Mouse (Mus musculus) urinary bladder, postnatal 4 days (tissue): ENCODE data around the gene S100a1.

Experiments used
- DNase-seq, 2 experiments: peaks; one replicate each; pipeline ENCODE4 v3.0.0; 2021 to 2022; ENCODE audit warnings: low spot score in 2 of 2

Gene S100a1

DNA sequence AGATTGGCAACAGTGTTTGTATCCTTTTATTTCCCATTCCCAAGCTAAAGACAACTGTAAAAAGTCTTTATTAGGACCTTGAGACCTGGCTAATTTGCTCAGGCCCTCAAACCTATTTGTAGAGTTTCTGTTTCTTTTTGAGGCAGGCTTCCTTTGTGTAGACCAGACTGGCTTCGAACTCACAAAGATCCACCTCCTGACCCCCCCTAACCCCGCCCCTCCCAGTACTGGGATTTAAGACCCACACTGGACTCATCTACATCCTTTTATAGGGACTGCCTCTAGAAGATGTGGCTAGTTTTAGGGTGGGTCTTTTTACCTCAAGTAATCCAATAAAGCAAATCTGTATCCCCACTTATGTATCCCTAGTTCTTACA, 4.5 kb downstream of the S100a1 start:
- DNase-seq, result no peak

DNA sequence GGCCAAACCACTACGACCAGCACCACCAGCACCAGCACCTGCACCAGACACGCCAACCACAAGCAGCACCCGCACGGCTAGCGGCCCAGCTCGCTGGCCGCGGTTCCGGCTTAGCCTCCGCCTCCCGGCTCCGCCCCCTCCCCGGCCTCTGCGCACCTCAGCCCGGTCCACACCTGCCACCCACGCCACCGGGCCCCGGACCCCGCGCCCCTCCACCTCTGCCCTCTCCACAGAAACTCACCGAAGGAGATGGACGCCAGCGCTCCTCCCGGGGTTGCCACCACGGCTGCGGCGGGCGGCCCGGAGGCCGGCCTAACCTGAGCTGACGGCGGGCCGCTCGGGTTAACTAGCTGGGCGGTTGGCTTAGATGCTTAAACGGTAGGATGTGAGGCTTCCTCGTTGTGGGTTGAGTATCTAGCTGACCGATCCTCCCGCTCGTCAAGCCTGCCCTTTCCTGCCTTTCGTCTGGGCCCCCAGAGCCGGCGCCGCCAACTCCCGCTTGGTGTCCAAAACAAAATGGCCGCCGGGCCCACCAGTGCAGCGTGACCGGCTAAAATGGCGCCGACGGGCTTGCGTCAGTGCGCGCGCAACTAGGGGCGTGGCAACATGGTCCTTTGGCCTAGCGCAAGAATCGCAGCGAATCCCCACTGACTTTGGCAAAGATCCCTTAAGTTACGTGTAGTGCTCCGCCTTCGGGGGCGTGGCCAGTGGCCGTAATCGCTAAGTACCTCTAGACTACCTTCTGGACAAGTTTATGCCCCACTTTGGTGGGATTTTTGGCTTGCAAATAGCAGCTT, 5.0 kb downstream of the S100a1 start, which contains the start of gene Chtop:
Gene Chtop, minus strand, starts transcription at position 549 of the 797 bp plus-strand sequence.
- DNase-seq, result peak; percentile 99 to 100

DNA sequence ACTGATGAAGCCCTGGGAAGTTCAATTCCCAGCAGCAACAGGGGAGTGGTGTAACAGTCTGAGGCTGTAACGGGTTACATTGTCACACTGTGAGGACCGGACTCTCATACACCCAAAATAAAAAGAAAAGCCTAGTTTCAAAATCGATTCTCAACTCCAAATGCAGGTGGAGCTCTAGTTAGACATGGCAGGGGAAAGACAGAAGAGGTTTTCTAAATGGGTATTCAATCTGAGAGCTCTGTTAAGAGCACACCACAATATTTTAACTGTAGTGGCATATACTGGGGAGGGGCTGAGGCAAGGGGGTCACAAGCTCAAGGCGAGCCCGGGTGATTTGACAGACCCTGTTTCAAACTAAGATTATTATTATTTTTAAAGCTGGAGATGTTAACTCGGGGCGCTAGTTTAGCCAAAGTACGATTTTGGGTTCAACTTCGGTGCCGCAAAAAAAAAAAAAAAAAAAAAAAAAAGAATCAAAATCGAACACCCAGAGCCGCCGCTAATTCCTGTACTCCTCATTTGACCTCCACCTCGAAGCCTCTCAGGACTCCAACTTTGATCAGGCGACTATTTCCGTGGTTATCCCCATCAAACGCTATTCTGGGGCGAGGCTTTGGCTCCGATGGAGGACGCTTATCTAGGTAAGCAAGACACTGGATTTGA, 5.8 kb downstream of the S100a1 start:
- DNase-seq, result no peak

DNA sequence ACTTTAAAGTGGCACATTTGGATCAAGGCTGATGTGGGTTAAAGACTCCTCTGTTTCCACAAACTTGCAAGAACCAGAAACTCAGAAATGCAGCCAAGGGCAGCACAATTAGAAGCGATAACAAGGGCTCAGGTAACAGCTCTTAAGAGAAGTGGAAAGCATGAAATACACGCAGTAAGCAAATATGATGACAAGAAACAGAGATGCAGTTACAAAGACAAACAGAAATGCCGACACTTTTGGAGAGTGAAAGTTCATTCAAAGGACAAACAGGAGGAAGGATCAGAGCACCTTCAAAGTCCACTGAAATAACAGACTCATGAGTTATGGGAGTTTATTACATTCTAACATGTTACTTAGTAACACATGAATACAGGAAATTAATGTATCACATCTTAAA, 7.8 kb downstream of the S100a1 start:
- no peak for DNase-seq

DNA sequence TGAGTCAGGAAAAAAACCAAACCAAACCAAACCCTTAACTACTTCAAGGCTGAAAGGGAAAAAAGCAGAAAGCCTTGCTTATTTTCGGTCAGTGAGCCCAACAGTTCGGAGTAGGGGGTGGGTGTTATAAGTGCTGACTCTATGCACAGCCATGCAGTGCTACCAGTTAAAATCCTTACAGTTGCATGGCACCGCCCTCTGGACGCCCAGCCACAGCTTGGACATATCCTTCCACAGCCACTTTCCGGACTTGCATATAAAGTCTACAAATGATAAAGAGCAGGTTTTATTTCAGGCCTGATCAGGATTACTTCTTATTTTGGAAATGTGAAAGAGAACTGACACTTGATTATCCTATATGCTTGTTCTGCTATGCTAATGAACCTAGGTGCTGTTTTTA, 9.0 kb downstream of the S100a1 start:
- DNase-seq, result no peak

DNA sequence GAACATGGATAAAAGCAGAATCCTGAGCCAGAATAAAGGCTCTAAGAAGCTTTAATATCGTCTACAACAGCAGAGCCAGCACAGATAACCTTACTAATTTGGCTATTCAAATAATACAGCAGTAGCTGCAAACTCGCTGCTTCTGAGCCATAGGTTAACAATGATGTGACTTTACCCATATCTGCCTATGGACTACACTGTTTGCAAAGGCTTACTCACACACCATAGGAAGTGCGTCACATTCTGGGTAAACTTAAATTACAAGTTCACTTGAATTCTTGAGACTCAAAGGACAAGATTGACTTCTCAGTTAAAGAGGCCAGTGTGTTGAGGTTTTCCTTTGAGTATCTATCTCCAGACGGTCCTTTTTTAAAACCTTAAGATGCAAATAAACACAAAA, 10.7 kb downstream of the S100a1 start:
- no peak for DNase-seq

DNA sequence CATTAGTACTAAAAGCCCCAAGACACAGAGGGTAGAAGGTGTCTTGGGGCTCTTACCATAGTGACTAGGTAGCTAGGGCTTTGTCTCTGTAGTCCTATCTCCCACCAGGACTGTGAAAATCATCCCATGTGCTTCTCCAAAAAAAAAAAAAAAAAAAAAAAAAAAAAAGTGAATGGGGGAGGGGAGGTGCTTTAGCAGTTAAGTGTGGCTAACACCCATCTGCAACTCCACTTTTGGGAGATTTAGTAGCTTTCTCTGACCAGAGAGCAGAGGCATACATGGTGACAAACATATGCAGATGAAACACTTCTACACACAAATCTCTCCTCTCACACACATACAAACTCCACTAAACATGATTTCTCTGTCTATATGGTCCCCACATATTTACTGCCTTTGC, 16.6 kb downstream of the S100a1 start:
- DNase-seq, result no peak

DNA sequence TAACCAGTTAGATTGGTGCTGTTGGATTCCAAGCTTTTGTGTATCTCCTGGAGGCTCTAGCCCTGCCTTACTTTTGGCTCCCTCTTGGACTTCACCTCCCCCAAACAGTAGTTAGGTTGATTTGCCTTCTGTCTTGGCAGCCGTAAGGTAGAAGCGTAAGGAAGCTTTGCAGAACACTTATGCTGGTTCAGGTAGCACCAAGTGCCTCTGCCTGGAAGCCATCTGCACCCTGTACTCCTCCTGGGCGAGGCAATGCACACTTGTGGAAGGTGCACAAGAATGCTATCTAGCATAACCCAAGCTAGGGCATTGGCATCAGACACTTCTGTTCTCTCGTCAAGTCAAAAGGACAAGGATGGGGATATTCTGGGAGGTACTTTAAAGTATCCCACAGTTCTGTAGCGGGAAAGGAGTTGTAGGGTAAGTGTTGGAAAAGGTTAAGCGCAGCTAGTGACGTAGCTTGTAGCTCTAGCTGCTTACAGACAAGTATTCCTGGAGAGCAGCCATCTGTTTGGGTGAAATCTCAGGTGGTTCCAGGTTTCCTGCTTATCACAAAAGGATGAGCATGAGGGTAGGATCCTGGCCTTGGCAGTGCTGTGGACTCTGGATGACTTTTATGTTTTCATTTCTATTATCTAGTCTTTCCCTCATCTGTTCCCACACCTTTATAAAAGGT, 18.2 kb downstream of the S100a1 start:
- DNase-seq, result no peak

DNA sequence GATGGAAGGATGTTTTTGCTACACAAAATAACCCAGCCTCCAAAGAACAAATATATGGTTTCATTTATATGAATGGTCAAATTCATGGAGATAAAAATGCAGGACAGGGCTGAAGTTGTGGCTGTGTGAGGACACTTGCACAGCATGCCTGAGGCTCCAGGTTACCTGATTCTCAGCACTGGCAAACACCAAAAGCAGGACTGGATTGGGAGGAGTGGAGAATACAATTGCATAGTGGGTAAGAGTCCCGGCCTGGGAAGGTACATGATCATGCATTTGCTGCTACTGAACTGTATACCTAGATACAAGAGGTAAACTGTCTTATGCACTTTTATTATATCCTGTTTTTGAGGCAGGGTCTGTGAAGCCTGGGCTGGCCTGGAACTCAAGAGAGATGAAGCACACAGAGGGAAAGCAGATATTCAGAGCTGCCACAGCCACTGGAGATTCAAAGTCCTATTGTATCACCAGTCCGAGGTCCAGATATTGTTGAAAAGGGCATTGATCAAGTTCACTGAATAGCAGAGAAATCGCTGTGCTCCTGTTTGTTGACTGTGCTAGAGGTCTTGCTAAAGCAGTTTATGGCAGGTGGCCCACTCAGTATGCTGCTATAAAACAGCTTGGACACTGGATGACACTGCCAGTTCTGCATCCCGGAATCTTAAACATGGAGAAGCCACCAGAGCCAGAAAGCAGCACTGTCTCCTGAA, 20.2 kb downstream of the S100a1 start:
- no peak for DNase-seq

DNA sequence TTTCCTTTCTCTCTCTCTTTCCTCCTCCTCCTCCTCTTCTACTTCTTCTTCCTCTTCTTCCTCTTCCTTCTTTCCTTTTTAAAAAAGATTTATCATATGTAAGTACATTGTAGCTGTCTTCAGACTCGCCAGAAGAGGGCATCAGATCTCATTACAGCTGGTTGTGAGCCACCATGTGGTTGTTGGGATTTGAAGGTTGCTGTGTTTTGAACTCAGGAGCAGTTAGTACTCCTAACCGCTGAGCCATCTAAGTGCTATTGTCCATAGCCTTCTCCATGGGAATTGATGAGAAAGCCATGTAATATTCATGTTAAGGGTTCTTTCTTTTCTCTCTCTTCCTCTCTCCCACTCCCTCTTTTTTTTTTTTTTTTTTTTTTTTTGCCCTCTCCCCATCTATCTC, 22.8 kb downstream of the S100a1 start:
- no peak for DNase-seq

DNA sequence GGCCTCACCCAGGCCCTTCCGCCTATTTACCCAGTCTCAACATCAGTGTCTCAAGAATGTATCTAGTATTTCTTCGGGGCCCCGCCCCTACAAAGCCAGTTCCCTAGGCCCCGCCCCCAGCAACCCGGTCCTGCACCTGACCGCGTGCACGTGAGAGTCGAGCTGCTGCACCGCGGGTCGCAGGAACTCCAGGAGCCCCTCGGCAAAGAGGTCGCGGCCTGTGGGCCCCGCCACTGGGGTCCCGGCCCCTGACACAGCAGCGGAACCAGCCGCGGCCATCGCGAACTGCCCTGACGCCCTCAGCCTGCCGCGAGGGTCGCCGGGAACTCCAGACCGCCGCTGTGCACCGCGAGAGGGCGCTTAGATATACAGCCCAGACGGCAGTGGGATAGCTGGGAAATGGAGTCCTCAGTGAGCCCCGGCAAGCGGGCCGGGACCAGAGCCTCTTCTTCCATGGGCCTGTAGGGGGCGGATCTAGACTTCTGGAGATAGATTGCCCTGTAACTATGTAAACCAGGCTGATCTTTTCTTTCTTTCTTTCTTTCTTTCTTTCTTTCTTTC, 23.4 kb downstream of the S100a1 start, which contains the start of gene Snapin:
Gene Snapin, minus strand, starts transcription at position 338 of the 561 bp plus-strand sequence.
- peak; percentile 95 to 96 for DNase-seq

DNA sequence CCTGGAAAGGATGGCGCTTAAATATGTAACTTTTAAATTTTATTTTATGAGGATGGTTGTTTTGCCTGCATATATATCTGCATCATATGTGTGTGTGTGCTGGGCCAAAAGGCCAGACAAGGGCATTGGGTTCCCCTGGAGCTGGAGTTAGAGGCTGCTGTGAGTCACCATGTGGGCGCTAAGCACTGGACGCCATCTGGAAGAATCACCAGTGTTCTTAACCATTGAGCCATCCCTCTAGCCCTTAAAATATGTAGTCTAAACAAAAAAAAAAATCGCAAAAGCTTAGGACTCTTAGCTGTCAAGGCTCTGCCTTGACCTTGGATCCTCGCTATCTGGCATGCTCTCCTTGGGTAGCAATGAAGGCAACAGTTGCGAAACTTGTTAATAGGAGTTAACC, 25.6 kb downstream of the S100a1 start:
- DNase-seq, result no peak

DNA sequence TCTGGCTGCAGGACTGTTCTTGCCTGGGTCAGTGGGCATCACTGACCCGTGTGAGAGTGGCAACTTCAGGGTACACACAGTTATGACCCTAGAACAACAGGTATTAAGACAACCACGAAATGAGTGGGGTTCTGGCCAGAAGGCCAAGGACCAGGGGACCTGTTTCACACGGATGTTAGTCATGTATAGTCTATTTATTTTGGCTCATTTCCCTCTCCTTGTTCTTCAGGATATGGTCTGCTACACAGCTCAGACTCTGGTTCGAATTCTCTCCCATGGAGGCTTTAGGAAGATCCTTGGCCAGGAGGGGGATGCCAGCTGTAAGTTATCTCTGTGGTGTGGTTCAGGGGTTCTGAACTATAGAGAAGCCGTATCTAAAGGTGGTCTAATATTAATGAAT, 27.2 kb downstream of the S100a1 start:
- no peak for DNase-seq

DNA sequence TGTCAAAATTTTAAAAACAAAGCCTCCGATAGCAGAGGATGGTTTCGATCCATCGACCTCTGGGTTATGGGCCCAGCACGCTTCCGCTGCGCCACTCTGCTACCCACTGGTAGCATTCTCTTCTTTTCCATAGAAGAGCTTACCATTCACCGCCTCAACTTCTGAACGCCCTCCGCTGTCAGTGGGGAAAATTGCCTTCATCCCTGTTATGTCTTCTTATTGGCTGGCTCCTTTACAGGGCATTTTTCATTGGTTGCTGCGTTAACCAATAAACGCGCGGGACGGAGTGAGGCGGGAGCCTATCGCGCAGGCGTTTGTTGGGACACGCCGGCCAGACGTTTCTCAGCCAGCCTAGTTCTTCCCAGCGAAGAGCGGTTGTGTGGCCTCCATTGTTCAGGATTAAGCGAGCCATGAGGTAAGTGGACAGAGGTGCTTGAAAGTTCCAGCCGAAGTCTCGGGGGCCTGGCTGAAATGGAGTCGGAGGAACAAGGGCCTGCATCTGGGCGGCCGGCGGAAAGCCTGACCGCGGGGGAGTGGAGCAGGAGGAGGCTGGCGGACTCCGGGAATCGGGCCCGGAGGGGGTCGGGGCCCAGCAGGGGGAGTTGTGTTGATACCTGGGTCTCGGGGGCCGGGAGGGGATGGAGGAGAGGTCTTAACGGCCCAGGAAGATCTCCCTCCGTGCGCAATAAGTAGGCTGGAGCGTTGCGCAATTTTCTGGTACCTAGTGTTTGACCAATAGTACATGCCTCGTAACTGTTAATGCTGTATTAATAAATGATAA, 38.2 kb downstream of the S100a1 start, which contains the start of gene Ilf2:
Gene Ilf2, plus strand, starts transcription at position 296 of the 781 bp plus-strand sequence.
- peak; percentile 94 for DNase-seq

DNA sequence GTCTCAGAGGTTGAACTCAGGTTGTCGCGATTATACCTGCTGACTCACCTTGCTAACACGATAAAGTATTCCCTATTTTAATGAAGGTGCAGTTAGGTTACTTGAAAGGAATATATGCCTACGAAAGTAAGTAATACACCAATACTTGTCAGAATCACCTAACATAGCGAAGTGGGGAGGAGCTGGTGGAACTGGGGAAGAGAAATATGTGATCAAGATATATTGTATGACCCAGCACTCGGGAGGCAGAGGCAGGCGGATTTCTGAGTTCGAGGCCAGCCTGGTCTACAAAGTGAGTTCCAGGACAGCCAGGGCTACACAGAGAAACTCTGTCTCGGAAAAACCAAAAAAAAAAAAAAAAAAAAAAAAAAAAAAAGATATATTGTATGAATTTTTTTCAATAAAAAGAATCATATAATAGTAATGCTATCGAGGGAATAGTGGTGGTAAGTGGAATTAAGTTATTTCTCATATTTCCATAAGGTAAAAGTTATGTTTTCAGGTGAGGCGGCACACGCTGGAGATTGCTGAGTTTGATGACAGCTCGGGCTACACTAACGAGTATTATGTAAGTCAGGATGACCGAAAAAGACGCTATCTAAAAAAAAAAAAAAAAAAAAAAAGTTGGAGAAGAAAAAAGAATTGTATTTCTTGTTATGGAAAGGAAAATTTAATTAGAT, 38.9 kb downstream of the S100a1 start:
- no peak for DNase-seq

DNA sequence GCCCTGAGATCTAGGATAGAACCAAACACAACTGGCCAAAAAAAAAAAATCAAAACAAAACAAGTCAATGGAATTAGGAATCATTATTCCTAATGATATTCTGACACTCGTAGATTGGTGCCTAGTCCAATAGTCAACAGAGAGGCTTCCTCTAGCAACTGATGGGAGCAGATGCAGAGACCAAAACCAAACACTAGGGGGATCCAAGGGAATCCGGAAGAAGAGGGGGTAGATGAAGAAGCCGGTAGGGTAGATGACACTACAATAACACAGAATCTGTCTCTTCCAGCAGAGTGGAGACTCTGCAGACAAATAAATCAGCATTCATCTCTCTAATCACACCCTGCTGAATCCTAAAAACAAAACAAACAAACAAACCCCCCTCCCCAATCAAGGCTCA, 42.0 kb downstream of the S100a1 start:
- DNase-seq, result no peak

DNA sequence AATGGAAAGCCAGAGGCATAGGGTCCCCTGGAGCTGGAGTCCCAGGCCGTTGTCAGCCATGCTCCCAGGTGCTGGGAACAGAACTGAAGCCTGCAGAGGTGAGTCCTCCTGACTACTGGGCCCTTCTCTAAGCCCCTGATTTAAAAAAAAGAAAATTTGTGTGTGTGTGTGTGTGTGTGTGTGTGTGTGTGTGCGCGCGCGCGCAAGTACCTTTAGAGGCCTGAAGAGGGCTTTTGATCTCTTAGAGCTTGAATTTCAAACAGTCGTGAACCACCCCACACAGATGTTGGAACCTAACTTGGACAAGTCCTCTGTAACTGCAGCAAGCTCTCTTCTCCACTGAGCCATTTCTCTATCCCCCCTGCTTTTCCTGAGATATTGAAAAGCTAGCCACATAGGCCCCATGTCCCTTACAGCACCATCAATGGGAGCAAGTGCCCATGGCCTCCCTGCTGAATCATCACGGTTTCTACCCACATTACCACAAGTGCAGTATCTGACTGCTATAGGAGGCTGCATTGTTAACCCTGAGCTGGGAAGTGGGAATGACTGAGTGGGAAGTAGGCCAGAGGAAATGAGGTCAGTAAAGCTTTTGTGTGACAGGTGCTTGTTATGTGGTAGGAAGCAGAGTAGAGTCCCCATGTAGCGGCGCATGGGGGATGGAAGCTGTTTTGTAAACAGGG, 46.4 kb downstream of the S100a1 start:
- no peak for DNase-seq

DNA sequence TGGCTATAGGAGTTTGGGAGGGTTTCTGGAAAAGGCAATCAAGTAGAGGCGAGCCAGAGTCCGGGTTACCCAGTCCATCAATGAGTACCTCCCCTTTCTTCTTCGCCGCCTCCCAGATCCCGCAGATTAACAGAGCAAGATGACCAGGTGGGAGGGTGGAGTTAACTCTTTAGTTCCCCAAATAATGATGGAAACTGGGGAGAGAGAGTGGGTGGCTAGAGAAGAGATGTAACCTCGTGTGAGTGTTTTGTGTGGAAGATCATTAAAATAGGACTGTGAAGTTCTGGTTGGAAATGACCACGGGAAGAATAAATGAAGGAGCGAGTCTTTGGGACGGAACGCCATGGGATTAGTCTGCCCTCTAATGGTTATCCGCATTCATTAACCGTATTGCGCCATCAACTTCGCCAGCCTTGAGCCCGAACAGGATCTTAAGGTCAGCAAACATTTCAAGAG, 47.9 kb downstream of the S100a1 start:
- peak in 1 of 2 experiments; percentile 44 for DNase-seq

DNA sequence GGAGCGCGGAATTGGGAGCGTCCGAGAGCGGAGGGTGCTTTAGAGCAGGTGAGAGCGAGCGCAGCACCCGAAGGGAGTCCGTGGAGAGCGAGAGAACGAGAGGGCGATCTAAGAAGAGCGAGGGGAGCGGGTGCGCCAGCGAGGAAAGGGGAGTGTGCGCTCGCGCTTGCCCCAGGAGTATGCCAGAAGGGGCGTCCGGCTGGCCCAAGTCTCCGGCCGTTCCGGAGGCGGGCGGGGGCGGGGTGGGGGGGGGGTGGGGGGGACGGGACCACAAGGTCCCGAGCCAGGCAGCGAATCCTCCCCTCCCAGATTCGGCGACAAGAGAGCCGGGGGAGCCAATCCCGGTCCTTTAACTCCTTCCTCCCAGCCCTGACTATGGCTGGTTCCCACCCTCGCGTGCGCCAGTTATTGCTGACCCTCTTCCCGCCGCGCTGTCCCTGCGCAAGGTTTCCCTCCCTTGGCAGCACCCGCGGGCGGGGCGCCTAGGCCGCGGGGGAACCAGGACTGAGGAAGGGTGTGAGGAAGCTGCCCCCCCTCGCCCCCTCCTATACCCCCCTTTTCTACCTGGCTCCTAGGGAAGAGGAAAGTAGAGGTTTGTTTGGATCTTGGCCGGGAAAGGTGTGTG, 48.4 kb downstream of the S100a1 start, which contains the start of gene Npr1:
Gene Npr1, minus strand, starts transcription at position 181 of the 625 bp plus-strand sequence.
- DNase-seq, result peak; percentile 54 to 64
